Mouse (Mus musculus) brown adipose tissue, adult 24 weeks (tissue): Measurements from ENCODE around the gene Cinp. TPM values are rescaled to one million over a fixed set of nuclear protein-coding genes. Genes with fewer than 3 reads are reported as not detected.
A peak's percentile ranks its signal among the peaks of the same experiment; 100 is the strongest.

Experiments used
- H3K27ac ChIP-seq: fragments of 200-500 bp; replicated peaks from 2 replicates; pipeline ENCODE4 v1.5.1; 2012; ENCODE audit warnings: low read depth, mild to moderate bottlenecking, low read length
- H3K4me1 ChIP-seq: fragments of 200-500 bp; 2 replicates; pipeline ENCODE4 v1.6.1; 2012; ENCODE audit warnings: low read length, mixed read lengths; ENCODE audit not compliant: control insufficient read depth, insufficient read depth, insufficient read length
- H3K4me3 ChIP-seq: fragments of 200-500 bp; 2 replicates; pipeline ENCODE4 v1.5.1; 2012; ENCODE audit warnings: low read depth, mild to moderate bottlenecking, low read length, moderate library complexity; ENCODE audit not compliant: insufficient read depth
- polyA plus RNA-seq: library from polyadenylated mRNA; stranded (reverse); fragments of >200 nt; gene quantifications from 2 replicates; pipeline ENCODE4 v1.2.4, GENCODE M21; 2012; ENCODE audit not compliant: missing spikeins, insufficient read depth, insufficient read length

The Cinp gene
- polyA plus RNA-seq, 1 experiment = 35.5 TPM

- peak within 1 kb of the TSS; percentile 89 for H3K4me3 ChIP-seq
- peaks cover 8% of the 10 kb centered on the region for H3K4me1 ChIP-seq
- H3K27ac ChIP-seq = peak within 1 kb of the TSS; percentile 78
Observed at GRCm38 (mm10) chr12:110850010-110850928, 38.7 kb downstream of the Cinp start, which contains the start of gene Zfp839. Gene Zfp839, plus strand, starts transcription at chr12:110850253.

- H3K4me1 ChIP-seq = peaks cover 6% of the 10 kb centered on the region
- no peak overlapping the region for H3K27ac ChIP-seq
- peak overlapping the region; percentile 89 for H3K4me3 ChIP-seq
Observed at GRCm38 (mm10) chr12:110846191-110846765, 42.7 kb downstream of the Cinp start.

- peak overlapping the region; percentile 89 for H3K4me3 ChIP-seq
- peak overlapping the region; percentile 69 for H3K27ac ChIP-seq
- peaks cover 2% of the 10 kb centered on the region; the same call in 1 of the 2 replicates for H3K4me1 ChIP-seq
Observed at GRCm38 (mm10) chr12:110845131-110845880, 43.6 kb downstream of the Cinp start.

- peaks cover 2% of the 10 kb centered on the region; the same call in 1 of the 2 replicates for H3K4me1 ChIP-seq
- peak overlapping the region; percentile 89 for H3K4me3 ChIP-seq
- peak overlapping the region; percentile 62 for H3K27ac ChIP-seq
Observed at GRCm38 (mm10) chr12:110844227-110845130, 44.5 kb downstream of the Cinp start.

- Histone ChIP-seq H3K27ac (no peak overlapping the region; the same call in 1 of the 2 replicates), H3K4me3 (peak overlapping the region; percentile 89), H3K4me1 (peaks cover 2% of the 10 kb centered on the region; the same call in 1 of the 2 replicates)
Observed at GRCm38 (mm10) chr12:110843194-110844048, 45.5 kb downstream of the Cinp start.

GRCm38 (mm10) chr12:110841731-110842493, 47.0 kb downstream of the Cinp start:
- H3K4me1 ChIP-seq = peaks cover 2% of the 10 kb centered on the region; the same call in 1 of the 2 replicates
- no peak overlapping the region for H3K4me3 ChIP-seq
- no peak overlapping the region for H3K27ac ChIP-seq

GRCm38 (mm10) chr12:110840348-110841198, 48.4 kb downstream of the Cinp start, which contains the start of gene Mok:
Gene Mok, minus strand, starts transcription at chr12:110840939.
- Histone ChIP-seq H3K4me3 (peak within 1 kb of the TSS; percentile 80), H3K27ac (no peak within 1 kb of the TSS), H3K4me1 (no peaks in the 10 kb centered on the region)

GRCm38 (mm10) chr12:110837850-110838249, 51.1 kb downstream of the Cinp start:
- no peak overlapping the region for H3K4me3 ChIP-seq
- H3K27ac ChIP-seq = no peak overlapping the region
- no peaks in the 10 kb centered on the region for H3K4me1 ChIP-seq

- Histone ChIP-seq H3K27ac (no peak overlapping the region), H3K4me1 (no peaks in the 10 kb centered on the region), H3K4me3 (no peak overlapping the region)
Observed at GRCm38 (mm10) chr12:110837192-110837841, 51.6 kb downstream of the Cinp start.

- H3K4me1 ChIP-seq = no peaks in the 10 kb centered on the region
- H3K27ac ChIP-seq = no peak overlapping the region
- H3K4me3 ChIP-seq = no peak overlapping the region
Observed at GRCm38 (mm10) chr12:110836729-110837128, 52.2 kb downstream of the Cinp start.

GRCm38 (mm10) chr12:110835182-110835581, 53.8 kb downstream of the Cinp start:
- no peak overlapping the region for H3K4me3 ChIP-seq
- H3K4me1 ChIP-seq = no peaks in the 10 kb centered on the region
- no peak overlapping the region for H3K27ac ChIP-seq
